Mouse (Mus musculus) forebrain, embryonic 11.5 days (tissue): ENCODE measurements at regions not wholly inside any gene's neighbourhood (a gene's known extent, or its start where the extent isn't known, plus 50 kb on each side); places are given as distances from the start of the nearest gene placed in this dataset.

Experiments
- ATAC-seq: fragments of 200-750 bp; cut with Nextera tagmentation; replicated peaks from 2 replicates; pipeline ENCODE4 v1.8.0; 2017; ENCODE audit warnings: moderate TSS enrichment; ENCODE audit not compliant: low FRiP score
- DNase-seq: peaks from one replicate; pipeline ENCODE4 v3.0.0-alpha.2; 2017; ENCODE audit warnings: low spot score
- H3K27ac ChIP-seq: fragments of 300-500 bp; sonication (generic); 2 replicates; pipeline ENCODE4 v1.5.1; 2014; ENCODE audit warnings: low read depth, low read length
- H3K27me3 ChIP-seq: fragments of 300-500 bp; sonication (generic); 2 replicates; pipeline ENCODE4 v1.6.1; 2014; ENCODE audit warnings: mild to moderate bottlenecking, low read length, mixed read lengths; ENCODE audit not compliant: control insufficient read depth, insufficient read depth
- H3K36me3 ChIP-seq: fragments of 300-500 bp; sonication (generic); 2 replicates; pipeline ENCODE4 v1.6.1; 2014; ENCODE audit warnings: mild to moderate bottlenecking, low read length, moderate library complexity, mixed read lengths; ENCODE audit not compliant: control insufficient read depth, insufficient read depth
- H3K4me1 ChIP-seq: fragments of 300-500 bp; sonication (generic); replicated peaks from 2 replicates; pipeline ENCODE4 v1.6.1; 2014; ENCODE audit warnings: low read length, mixed read lengths; ENCODE audit not compliant: control insufficient read depth, insufficient read depth
- H3K4me2 ChIP-seq: fragments of 300-500 bp; sonication (generic); 2 replicates; pipeline ENCODE4 v1.6.1; 2014; ENCODE audit warnings: low read depth, mild to moderate bottlenecking, low read length, moderate library complexity, mixed read lengths; ENCODE audit not compliant: severe bottlenecking
- H3K4me3 ChIP-seq: fragments of 300-500 bp; sonication (generic); 2 replicates; pipeline ENCODE4 v1.5.1; 2014; ENCODE audit warnings: low read depth, low read length
- H3K9ac ChIP-seq: fragments of 300-500 bp; sonication (generic); 2 replicates; pipeline ENCODE4 v1.6.1; 2014; ENCODE audit warnings: low read length
- H3K9me3 ChIP-seq: fragments of 300-500 bp; sonication (generic); 2 replicates; pipeline ENCODE4 v1.6.1; 2016; ENCODE audit warnings: low read length, mixed read lengths; ENCODE audit not compliant: control insufficient read depth
- WGBS: fragments of 180-500 bp; shearing (Covaris S2); extraction: QIAGEN DNeasy Blood & Tissue Kit; methylation state at CpG from one replicate; pipeline ENCODE4 v1.1.7; 2014; 5-methylcytosine and 5-hydroxymethylcytosine counted together

DNA sequence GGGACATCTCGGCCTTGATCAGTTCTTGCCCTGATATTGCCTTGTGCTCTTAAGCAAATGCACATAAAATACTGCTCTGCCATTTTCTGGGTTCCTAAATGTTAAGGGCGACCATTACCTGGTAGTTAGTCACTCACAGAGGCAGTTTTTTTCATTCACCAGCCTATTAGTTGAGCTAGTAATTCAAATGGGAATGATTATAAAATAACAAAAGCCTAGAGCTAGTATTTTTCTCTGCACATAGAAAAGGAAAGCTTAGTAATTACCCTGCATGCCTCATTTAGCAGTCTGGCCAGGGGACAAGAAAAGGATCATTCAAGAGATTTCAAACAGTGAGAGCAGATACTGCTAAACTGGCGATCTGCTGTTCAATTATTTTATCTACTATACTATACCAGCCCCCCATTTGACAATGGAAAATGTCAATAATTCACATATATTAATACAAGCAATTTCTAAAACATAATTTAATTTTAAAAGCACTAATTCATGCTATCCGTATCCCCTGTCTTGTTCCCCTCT, 645.1 kb downstream of the Pdha2 start:
- DNase-seq = no peak
- 57% methylated on average over 4 of the region's 4 CpGs for WGBS
- Histone ChIP-seq H3K27ac (no peak overlapping the region), H3K36me3 (no peaks in the 10 kb centered on the region), H3K9ac (no peak overlapping the region), H3K27me3 (no peaks in the 10 kb centered on the region), H3K9me3 (no peaks in the 10 kb centered on the region), H3K4me3 (no peak overlapping the region), H3K4me2 (no peak overlapping the region), H3K4me1 (no peaks in the 10 kb centered on the region)
- peak; percentile 42; the same call in 1 of the 2 replicates for ATAC-seq

DNA sequence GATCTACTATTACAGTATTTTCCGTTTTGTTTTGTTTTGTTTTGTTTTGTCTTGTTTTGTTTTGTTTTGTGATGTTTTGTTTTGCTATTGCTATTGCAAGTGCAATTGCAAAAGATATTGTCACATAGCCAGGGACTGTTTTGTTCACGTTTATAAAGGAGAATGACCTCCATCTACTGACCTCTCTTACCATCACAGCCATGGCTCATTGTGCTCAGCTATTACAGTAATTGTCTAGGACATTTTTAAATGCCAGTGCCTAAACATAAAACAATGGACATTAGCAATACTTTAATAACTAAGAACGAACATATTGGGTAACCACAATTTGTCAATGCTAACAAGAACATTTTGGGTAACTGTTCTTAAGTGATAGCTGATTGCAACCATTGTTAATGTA, 657.4 kb downstream of the Pdha2 start:
- ATAC-seq (no peak), DNase-seq (no peak)
- Histone ChIP-seq H3K36me3 (no peaks in the 10 kb centered on the region), H3K27me3 (no peaks in the 10 kb centered on the region), H3K4me1 (no peaks in the 10 kb centered on the region), H3K27ac (no peak overlapping the region), H3K4me3 (no peak overlapping the region), H3K9me3 (no peaks in the 10 kb centered on the region), H3K4me2 (no peak overlapping the region), H3K9ac (no peak overlapping the region)
- WGBS = 73% methylated on average over 3 of the region's 3 CpGs

DNA sequence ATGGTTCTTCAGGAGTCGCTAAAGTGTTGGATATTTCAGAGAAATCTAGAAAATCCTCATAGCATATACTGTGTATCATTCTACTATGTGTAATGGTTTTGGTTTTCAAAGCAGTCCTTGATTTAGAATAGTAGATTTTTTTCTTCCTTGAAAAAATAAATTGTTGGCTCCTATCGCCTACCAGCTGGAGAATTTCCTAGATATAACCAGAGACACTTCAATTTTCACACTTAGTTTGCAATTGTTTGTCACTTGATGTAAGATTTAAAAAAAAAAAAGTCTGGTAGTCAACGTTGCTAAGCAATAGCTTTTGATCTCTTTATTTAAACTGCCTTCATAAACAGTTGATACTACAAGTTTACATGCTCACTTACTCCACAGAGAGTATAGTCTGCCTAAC, 663.7 kb downstream of the Pdha2 start:
- Histone ChIP-seq H3K9ac (no peak overlapping the region), H3K4me3 (no peak overlapping the region), H3K9me3 (no peaks in the 10 kb centered on the region), H3K27me3 (no peaks in the 10 kb centered on the region), H3K36me3 (no peaks in the 10 kb centered on the region), H3K27ac (no peak overlapping the region), H3K4me2 (no peak overlapping the region), H3K4me1 (no peaks in the 10 kb centered on the region)
- 89% methylated on average over 3 of the region's 3 CpGs for WGBS
- ATAC-seq (no peak), DNase-seq (no peak)

DNA sequence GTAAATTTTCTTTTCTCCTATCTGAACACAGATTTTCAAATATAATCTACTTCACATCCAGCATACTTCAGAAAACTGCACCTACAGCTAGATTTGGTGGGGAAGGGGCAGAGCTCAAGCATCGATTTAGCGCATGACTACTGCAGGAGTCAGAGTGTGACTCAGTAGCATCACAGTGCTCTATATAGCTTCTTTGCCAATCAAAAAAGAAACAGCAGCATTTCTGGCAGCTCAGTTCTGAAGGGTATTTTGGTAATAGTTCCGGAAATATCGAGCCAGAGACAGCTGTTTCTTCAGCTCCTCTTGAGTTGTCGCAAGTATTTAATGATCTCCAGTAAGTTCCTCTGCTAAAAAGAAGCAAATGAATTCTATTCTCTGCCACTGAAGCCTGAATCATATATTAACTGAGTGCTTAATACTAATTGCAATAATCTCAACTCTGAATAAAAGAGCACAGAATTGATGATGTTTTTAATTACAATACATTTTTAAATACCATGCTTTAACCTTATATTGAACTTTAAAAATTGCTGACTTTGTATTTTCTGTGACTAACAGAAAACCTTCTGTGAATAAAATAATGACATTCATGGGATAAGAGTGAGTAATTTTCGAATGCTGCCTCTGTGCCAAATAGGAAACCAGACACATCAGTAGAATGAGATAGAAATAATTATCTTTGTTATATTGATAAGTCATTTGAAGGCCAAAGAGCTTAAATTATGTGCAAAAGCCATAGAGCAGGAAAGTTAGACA, 680.2 kb downstream of the Pdha2 start:
- no peak for DNase-seq
- WGBS = 87% methylated on average over 6 of the region's 6 CpGs

DNA sequence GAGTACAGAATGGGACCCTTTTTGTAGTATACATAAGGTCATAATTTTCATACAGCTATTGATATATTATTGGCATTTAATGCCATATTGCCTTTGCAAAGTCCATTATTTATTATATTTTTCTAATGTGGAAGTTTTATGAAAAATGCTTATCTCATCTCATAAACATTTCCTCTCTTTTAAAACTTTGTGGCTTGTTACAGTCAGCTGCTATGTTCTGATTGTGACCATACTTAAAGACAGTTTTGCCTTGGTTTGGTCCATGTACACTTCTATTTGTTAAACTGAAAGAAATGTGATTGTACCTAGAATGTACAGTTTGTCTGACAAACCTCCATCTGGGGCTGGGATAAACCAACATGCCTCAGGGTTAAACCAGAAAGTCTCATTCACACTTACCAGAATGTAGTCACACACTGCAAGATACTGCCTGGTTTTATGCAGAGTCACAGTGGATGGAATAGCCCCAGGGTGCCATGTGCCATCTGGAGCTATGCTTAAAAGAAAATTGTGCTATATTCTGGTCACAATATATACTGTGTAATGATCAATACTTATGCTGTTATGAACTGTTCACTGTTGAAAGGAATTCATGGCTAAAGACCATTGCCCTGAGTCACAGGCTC, 690.4 kb downstream of the Pdha2 start:
- H3K27ac ChIP-seq = no peak overlapping the region
- no peak overlapping the region for H3K9ac ChIP-seq
- no peaks in the 10 kb centered on the region for H3K4me1 ChIP-seq
- ATAC-seq = 0 out of 2 replicates have a peak, but pooled peaks have one; percentile 51
- DNase-seq = no peak
- no peaks in the 10 kb centered on the region for H3K36me3 ChIP-seq
- H3K4me3 ChIP-seq = no peak overlapping the region
- H3K4me2 ChIP-seq = no peak overlapping the region
- no peaks in the 10 kb centered on the region for H3K27me3 ChIP-seq
- H3K9me3 ChIP-seq = no peaks in the 10 kb centered on the region

More for the DNA sequence above, 680.2 kb downstream of the Pdha2 start:
- Histone ChIP-seq H3K4me3 (no peak overlapping the region), H3K9me3 (no peaks in the 10 kb centered on the region), H3K36me3 (no peaks in the 10 kb centered on the region), H3K4me2 (no peak overlapping the region), H3K4me1 (no peaks in the 10 kb centered on the region), H3K27me3 (no peaks in the 10 kb centered on the region), H3K27ac (no peak overlapping the region), H3K9ac (no peak overlapping the region)
- ATAC-seq = no peak

DNA sequence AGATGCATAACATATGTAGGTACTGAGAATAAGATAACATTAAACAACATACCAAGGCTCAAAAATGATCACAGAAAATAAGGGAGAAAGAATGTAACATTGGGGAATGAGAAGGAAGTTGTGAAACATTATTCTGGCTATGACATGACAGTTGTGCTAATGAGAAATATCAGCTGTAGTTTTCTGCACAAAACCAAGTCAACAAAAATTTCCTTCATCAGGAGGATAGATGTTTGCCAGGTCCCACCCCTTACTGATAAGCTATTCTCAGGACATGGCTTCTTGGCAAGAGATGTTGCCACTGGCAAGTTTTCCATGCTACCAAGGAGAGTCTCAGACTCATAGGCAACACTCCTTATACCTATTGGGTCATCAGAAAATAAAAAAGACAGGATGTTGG, 701.3 kb downstream of the Pdha2 start:
- H3K36me3 ChIP-seq = no peaks in the 10 kb centered on the region
- no peaks in the 10 kb centered on the region for H3K4me1 ChIP-seq

DNA sequence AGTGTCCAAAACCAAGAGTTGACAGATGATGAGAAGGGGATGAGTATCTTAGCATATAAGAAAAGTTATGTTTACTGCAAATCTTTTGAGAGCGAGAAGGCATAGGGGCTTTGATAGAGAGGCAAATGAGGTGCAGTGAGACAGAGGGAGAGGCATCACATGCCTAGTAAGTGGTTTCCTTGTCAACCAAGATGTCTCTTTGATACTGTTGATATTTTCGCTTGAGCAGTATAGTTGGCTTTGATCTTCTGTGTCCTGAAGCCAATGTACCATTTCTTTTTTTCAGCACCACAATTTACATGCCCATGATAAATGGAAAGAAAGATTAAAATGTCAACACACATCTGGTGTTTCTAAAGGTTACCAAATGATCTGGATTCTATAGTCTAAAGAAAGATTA, 702.1 kb downstream of the Pdha2 start:
- Histone ChIP-seq H3K4me3 (no peak overlapping the region), H3K36me3 (no peaks in the 10 kb centered on the region), H3K4me1 (no peaks in the 10 kb centered on the region), H3K9ac (no peak overlapping the region), H3K9me3 (no peaks in the 10 kb centered on the region), H3K27ac (no peak overlapping the region), H3K4me2 (no peak overlapping the region), H3K27me3 (no peaks in the 10 kb centered on the region)
- no peak for ATAC-seq
- 81% methylated on average over 2 of the region's 2 CpGs for WGBS
- DNase-seq = no peak

More for the DNA sequence above, 701.3 kb downstream of the Pdha2 start:
- no peak overlapping the region for H3K4me2 ChIP-seq
- no peaks in the 10 kb centered on the region for H3K9me3 ChIP-seq
- no peak for DNase-seq
- H3K4me3 ChIP-seq = no peak overlapping the region
- no peak for ATAC-seq
- no peak overlapping the region for H3K27ac ChIP-seq
- H3K9ac ChIP-seq = no peak overlapping the region
- no peaks in the 10 kb centered on the region for H3K27me3 ChIP-seq

DNA sequence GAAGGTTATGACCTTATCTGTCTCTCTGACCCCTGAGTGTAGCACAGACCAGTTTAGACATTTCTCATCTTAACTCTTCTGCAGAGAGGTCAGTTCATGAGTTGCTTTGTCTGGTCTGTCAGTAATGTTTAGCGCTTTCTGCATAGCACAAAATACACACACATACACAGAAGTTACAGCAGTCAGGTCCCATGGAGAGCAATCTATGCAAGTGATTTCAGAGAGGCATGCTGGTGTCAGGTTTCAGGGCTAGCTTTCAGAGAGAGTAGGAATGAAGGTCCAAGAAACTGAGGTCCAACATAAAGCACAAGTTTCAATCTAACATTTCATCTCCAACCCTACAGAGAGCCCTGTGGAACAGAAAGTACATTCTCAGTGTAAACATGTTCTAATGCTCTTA, 718.0 kb downstream of the Pdha2 start:
- WGBS = 69% methylated on average over 1 of the region's 1 CpGs
- DNase-seq (no peak), ATAC-seq (no peak)
- no peaks in the 10 kb centered on the region for H3K27me3 ChIP-seq
- H3K36me3 ChIP-seq = no peaks in the 10 kb centered on the region
- no peak overlapping the region for H3K4me2 ChIP-seq
- no peak overlapping the region for H3K4me3 ChIP-seq
- no peak overlapping the region for H3K27ac ChIP-seq
- no peaks in the 10 kb centered on the region for H3K9me3 ChIP-seq
- H3K9ac ChIP-seq = no peak overlapping the region
- no peaks in the 10 kb centered on the region for H3K4me1 ChIP-seq
